Mouse (Mus musculus): Measurements from ENCODE around the gene Duoxa1.

The Duoxa1 gene

GRCm38 (mm10) chr2:122298596-122299490, 14.7 kb downstream of the Duoxa1 start, which contains the start of gene Duoxa2:
Duoxa2 (plus strand) TSS chr2:122298900.
- WGBS, result 2% methylated on average over 43 of the region's 43 CpGs

DNA sequence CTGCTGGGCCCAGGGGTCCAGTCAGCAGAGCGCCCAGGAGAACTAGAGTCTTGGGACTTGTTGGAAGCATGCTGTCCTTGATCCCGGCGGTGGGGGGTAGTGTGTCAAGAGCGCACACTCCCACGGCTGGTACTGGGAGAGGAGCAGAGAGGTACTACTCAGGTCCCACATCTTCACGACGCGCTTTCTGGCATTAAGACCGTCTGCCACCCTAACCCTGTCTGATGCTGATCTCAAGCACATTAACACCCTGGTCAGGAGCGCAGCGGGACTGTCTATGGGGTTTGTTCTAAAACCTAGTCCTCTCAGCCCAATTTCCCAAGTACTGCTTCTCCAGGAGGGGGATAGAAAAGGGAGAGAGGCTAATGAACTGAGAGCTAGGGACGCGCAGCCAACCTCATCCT, 15.4 kb downstream of the Duoxa1 start, which contains the start of gene Duox2:
Duox2 (minus strand) TSS at position 354 of the 404 bp plus-strand sequence.
- 1% methylated on average over 13 of the region's 13 CpGs for WGBS

- 1% methylated on average over 35 of the region's 35 CpGs for WGBS
Observed at GRCm38 (mm10) chr2:122297271-122298095, 16.0 kb downstream of the Duoxa1 start.

DNA sequence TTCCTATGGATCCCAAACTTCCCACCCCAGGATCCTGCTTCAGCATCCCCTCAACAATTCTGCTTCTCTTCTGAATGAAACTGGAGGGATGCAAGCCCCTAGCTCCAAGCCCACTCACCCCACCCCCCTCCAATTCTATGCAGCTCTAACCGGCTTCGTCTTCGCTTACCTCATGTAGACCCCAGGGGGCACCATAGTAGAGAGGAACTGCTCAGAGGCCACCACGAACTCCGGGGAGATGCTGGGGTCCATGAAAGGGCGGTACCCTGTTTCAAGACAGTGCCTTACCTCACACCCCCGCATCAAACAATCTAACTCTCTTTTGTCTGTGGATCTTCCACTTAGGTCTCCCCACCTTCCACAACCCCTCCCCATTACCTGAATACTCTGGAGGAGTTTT, 18.6 kb downstream of the Duoxa1 start:
- WGBS, result 16% methylated on average over 7 of the region's 7 CpGs

GRCm38 (mm10) chr2:122286137-122286536, 27.4 kb downstream of the Duoxa1 start:
- WGBS, result 60% methylated on average over 7 of the region's 7 CpGs

DNA sequence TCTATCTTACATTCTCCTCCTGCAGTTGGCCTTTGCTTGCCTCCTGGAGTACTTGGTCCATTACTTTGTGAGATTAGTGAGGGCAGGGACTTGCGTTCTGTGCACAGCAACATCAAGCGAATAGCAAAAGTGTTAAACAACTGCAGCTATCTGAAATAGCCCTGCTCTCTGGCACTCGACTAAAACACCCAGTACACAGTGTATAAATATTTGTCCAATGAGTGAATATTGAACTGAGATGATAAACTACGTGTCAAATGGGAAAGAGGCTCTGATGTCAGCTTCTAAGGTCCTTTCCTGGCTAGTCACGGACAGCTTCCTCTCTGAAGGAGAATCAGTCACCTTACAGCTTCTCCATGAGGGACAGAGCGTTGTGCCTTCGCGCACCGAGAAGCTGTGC, 29.4 kb downstream of the Duoxa1 start:
- 92% methylated on average over 9 of the region's 9 CpGs for WGBS

GRCm38 (mm10) chr2:122278769-122279168, 34.8 kb downstream of the Duoxa1 start:
- 92% methylated on average over 3 of the region's 3 CpGs for WGBS

GRCm38 (mm10) chr2:122266407-122267193, 46.9 kb downstream of the Duoxa1 start:
- 89% methylated on average over 7 of the region's 7 CpGs for WGBS

- 74% methylated on average over 3 of the region's 3 CpGs for WGBS
Observed at GRCm38 (mm10) chr2:122264690-122265089, 48.8 kb downstream of the Duoxa1 start.

GRCm38 (mm10) chr2:122260729-122261128, 52.8 kb downstream of the Duoxa1 start:
- 90% methylated on average over 5 of the region's 5 CpGs for WGBS

- WGBS, result 61% methylated on average over 5 of the region's 5 CpGs
Observed at GRCm38 (mm10) chr2:122255997-122256396, 57.5 kb downstream of the Duoxa1 start.
